Mouse (Mus musculus) ES-Bruce4 (cell line): ENCODE results near the gene Tas2r138.

Experiments
- CTCF ChIP-seq: IDR thresholded peaks from one replicate; pipeline ENCODE4 v1.8.1; 2011; ENCODE audit warnings: low read depth, low read length
- POLR2A ChIP-seq: IDR thresholded peaks from one replicate; pipeline ENCODE4 v1.8.1; 2011; ENCODE audit warnings: low read length; ENCODE audit not compliant: insufficient read depth

DNA sequence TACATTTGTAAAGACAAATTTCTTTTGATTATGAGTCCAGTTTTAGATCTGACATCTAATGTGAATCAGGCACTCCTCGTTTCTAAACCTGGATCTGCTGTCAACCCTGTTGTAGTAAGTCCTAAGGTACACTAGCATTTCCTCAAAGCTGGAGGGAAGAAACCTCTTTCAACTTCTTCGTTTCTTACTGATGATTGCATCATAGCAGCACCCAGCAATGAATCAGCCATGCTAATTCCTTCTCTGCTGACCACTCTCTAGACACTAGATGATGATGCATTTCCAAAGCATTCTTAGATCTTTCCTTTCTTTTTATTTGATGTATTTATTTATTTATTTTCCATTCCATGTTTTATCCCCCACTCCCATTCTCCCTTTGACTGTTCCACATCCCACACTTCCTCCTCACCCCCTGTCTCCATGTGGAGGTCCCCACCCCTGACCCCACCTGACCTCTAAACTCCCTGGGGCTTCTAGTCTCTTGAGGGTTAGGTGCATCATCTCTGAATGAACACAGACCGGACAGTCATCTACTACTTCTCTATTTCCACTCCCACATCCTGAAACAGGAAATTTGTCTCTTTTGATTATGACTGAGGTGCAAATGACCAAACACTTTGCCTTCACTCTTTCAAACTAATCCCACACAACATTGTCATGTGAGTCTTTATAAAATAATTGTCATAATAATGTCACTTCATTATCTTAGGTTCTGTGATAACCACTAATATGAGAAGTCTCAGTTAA, 18.1 kb downstream of the Tas2r138 start:
- TF ChIP-seq POLR2A, result no peak
- TF ChIP-seq CTCF, result no peak
